Mouse (Mus musculus): Measurements from ENCODE around the gene Fam180a.
"Not testable (repeated sequence)": the region's sequence is repeated elsewhere in the genome, so short reads cannot be mapped to it uniquely, and the experiment has no call there.

The Fam180a gene

DNA sequence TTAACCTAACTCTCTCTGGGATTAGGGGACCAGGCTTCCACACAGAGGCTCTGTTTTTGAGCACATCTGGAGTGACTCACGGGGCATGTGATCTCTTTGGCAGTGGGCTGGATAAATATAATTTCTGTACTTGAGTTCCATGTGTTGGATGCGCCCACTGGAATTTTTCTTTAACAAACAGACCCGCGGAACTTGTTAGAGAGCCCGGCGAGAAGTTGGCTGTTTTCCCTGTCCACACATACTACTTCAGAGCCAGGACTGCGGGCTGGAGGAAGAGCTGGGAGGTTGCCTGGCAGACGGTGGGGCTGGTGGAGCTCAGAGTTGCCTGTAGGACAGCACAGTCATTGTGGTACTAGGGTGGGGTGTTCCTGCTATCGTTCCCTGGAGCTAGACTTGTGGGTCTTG, at the start of gene Fam180a:
Fam180a (minus strand) TSS at position 31 of the 405 bp plus-strand sequence.
- peak; percentile 82 for DNase-seq

GRCm38 (mm10) chr6:35374052-35374451, 48.1 kb upstream of the Fam180a start:
- no peak for DNase-seq

DNA sequence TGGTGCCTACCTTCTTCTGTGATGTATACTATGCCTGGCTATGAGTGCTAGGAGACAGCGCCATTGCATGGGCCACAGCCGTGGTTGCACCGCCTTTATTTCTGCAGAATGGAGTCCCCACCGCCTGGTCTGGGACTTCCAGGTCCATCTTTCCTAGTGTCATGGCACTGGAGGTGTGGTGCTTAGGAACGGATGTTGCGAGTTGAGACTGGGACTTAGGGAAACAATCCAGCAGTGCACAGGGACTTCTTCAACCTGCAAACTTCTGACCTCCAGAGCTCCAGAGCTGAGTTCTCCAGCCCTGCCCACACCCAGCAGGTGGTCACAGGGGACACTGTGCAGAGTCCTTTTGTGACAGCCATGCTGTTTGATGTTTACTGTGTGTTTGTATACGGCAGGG, 44.4 kb upstream of the Fam180a start:
- no peak for DNase-seq

DNA sequence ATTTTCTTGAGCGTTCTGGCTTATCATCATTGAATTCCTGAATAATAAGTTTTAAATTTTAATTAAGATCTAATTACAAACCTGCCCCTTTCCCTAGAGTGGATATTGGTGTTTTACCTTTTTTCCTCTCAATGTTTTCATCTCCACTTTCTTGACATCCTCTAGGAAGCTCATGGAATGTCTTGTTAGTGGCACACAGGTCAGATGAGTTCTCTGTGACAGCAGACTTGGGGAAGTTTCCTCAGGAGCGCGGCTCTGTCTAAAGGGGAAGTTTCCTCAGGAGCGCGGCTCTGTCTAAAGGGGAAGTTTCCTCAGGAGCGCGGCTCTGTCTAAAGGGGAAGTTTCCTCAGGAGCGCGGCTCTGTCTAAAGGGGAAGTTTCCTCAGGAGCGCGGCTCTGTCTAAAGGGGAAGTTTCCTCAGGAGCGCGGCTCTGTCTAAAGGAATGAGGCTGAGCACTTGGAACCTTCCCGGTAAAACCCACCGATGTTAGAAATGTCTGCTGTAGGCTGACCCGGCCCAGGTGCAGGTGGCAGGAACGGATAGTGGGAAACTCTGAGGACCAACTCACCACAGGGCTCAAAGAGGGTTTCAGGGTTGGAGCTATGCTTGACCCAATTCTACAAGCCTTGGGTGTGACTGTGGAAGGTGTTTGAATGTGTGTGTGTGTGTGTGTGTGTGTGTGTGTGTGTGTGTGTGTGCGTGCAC, 43.8 kb upstream of the Fam180a start:
- not testable (repeated sequence) for DNase-seq

GRCm38 (mm10) chr6:35362596-35362995, 36.7 kb upstream of the Fam180a start:
- DNase-seq = peak; percentile 35

DNA sequence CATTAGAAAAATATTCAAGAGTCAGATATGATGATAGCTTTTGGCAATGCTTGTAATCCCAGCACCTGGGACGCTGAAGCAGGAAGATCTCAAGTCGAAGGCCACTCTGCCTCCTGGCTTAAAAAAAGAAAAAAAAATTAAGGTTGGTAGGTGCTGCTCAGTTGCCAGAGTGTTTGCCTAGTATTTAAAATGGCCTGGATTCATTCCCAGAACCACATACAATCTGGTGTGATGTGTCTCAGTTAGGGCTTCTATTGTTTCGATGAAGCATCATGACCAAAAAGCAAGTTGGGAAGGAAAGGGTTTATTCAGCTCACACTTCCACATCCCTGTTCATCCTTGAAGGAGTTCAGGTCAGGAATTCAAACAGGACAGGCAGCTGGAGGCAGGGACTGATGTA, 29.4 kb upstream of the Fam180a start:
- no peak for DNase-seq

- DNase-seq = no peak
Observed at GRCm38 (mm10) chr6:35354622-35354998, 28.7 kb upstream of the Fam180a start.

GRCm38 (mm10) chr6:35353846-35354621, 28.1 kb upstream of the Fam180a start:
- DNase-seq = peak; percentile 30

DNA sequence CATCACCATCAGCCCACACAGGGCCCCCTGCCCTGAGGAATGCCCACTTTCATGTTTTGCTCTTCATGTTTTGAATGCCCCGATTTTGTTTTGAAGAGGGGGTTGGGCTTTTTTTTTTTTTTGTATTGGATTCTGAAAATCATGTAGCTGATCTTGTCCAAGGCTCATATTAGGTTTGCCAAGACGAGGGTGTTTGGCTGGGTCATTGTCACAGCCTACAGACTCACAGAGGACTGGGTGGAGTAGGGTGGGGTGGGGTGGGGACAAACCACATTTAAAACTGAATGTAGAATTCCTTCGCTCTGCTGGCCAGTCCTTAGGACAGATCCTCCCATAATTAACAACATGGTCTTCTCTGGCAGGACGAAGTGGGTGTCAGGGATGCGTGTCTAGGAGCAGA, 27.5 kb upstream of the Fam180a start:
- no peak for DNase-seq

- no peak for DNase-seq
Observed at GRCm38 (mm10) chr6:35352867-35353266, 26.9 kb upstream of the Fam180a start.

GRCm38 (mm10) chr6:35351826-35352225, 25.9 kb upstream of the Fam180a start:
- no peak for DNase-seq

- peak; percentile 69 for DNase-seq
Observed at GRCm38 (mm10) chr6:35349784-35350183, 23.8 kb upstream of the Fam180a start.

- no peak for DNase-seq
Observed at GRCm38 (mm10) chr6:35338640-35339039, 12.7 kb upstream of the Fam180a start.

DNA sequence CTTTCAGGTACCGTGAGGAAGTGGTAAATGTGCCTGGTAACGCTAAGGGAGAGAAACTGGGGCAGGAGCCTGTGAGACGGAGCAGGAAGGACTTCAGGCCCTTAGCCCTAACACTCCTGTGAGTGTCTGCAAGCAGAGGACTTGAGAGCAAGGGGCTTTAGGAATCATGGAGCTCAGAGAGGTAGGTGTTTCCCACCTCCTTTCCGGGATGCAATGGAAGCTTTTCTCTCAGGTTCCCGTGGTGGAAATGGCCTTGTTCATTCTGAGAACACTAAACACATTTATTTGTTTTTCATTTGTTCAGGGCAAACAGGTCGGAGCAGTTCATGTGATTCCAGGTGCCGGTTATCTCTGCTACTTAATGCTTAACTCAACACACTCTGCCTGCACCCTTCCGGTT, 11.9 kb upstream of the Fam180a start:
- DNase-seq = no peak

DNA sequence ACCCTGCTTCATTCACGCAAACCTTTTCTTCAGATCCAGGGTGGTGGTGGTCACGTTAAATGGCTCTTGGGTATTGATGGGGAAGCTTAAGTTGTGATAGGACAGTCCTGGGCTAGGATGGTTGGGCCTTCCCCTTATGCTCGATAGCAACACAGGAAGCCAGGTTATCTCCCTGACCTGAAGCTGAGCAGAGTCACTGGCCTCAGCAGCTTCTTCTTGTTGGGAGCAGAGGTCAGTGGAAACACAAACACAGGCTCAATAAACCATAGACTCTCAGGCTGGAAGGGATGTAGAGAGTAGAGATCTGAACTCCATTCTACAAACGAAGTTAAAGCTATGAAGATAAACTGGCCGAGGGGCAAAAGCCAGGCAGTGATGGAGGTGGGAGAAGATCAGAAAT, 9.5 kb upstream of the Fam180a start:
- DNase-seq = no peak

DNA sequence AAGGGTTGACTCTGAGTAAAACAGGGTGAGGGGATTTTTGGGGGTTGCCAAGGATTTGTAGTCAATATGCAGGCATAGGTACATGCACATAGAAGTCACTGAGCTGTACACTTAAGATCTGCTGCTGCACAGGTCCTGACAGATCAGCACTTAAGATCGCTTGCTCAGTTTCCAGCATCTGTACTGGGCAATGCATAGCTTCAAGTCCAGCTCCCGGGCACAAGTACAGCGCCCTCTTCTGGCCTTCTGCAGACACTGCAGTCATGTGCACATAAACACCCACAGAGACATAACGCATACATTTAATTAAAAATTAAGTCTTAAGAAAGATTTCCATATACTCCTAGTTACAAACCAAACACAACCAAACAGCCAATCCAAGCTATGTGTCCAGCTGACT, 8.3 kb upstream of the Fam180a start:
- DNase-seq = no peak

GRCm38 (mm10) chr6:35333632-35334031, 7.7 kb upstream of the Fam180a start:
- no peak for DNase-seq

DNA sequence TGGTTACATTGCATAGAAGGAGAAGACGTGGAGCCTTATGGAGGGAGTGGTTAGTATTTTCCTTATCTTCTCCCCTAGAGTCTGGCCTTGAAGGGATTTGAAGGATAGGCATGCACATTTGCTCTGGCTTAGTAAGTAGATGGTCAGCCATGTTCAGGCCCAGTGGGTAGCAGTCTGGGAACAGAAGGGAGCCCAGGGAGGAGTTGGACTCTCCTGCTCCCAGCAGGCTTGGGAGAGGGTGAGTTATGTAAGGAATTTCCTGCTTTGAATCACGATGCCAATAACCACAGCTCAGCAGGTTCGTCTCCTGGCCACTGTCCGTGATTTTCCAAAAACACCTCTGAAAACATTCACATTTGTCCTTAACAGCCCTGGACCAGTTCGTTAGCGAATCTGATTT, 4.9 kb upstream of the Fam180a start:
- no peak for DNase-seq

DNA sequence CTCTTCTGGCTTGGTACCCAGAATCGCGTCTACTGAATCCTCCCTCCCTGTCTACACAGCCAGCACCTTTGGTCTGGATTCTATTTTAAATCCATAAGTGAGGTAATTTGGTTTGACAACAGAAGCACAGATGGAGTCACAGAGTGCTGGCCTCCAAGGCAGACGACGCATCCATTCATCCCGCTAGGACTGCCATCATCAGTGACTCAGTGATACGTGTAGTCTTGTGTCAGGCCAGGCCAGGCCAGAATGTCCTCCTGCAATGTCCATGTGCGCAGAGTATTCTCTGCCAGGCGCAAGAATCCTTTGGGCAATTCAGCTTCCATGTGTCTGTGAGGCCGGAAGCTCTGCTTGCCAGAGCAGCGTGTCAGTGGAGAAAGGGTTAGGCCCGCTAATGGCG, 4.0 kb upstream of the Fam180a start:
- no peak for DNase-seq

DNA sequence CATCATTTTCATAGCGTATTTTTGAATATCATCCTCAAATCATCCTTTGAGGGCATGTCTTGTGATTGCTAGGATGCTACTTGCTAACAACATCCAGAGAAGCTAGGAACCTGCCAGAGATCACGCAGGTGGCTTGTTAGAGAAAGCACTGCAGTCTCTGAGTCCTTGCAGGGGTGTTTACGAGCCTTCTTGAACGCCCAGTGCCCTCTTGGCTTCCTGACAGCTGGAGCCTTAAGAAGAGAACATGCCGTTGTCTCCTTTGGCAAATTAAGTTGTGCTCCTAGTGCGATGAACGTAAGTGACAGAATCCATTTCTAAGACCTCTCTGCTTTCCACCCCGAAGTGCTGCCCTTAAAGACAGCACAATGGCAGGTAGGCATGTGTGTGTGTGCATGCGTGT, 1.6 kb downstream of the Fam180a start:
- no peak for DNase-seq

GRCm38 (mm10) chr6:35323046-35323445, 2.9 kb downstream of the Fam180a start:
- DNase-seq = no peak

GRCm38 (mm10) chr6:35321105-35321504, 4.8 kb downstream of the Fam180a start:
- no peak for DNase-seq

DNA sequence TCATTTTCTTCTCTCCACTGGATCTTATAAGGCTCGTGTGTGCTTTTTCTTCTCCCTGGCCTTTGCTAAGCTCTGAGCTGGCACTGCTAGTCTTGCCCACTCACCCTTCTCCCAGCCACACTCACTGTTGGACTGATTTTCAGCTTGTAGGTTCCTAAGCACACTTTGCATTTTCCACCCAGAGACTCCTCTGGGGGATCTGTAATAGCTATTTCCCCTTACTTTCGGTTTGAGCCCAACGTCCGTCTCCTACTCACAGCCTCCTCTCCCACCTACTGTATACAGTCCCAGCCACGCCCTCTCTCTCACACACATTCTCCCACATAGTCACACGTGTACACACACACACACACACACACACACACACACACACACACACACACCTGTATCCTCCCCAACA, 6.1 kb downstream of the Fam180a start:
- DNase-seq = no peak

DNA sequence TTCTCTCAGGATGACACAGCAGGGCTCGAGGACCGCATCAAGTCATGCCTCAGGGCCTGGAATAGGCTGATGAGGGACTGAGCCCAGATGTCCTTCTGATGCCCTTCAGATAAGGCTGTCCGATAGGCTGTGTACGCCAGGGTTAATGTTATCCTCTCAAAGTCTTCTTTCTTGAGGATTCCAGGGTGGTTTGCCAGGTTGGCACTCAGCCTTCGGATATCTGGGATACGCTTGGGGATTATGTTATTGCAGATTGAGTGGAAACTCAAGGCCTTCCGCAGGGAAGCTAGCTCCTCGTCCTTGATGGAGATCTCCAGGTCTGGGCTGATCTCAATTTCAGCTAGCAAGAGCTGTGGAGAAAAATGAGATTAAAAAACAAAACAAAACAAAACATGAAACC, 12.4 kb downstream of the Fam180a start:
- no peak for DNase-seq

DNA sequence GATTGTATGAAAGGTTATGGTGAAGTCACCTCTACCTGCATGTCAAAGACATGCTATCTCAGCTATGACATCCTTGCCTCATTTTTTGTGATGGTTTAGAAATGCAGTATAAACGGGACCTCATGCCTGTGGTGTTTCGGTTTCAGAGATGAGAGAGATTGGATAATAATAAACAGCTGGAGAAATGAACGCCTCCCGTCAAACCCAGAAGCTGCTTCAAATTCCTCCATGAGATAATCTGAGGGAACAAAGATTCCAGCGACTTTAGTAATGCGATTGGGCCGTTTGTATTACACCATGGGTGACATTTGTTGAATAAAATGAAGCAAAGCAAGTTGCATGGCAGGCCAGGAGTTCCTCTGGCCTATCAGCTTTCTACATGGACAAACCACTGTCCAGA, 16.5 kb downstream of the Fam180a start:
- no peak for DNase-seq
